Mouse (Mus musculus) cerebellum, adult 2 months (tissue): ENCODE measurements around the gene Serpinb9.

Source experiments
- CTCF ChIP-seq: fragments of 200-500 bp; IDR thresholded peaks from 2 replicates; pipeline ENCODE4 v1.5.1; 2011; ENCODE audit warnings: low read depth, mild to moderate bottlenecking, control low read depth, low read length, moderate library complexity, borderline replicate concordance; ENCODE audit not compliant: insufficient read depth
- POLR2A ChIP-seq: fragments of 200-500 bp; IDR thresholded peaks from 2 replicates; pipeline ENCODE4 v1.6.1; 2011; ENCODE audit warnings: low read length, control low read depth, borderline replicate concordance; ENCODE audit not compliant: insufficient read depth

DNA sequence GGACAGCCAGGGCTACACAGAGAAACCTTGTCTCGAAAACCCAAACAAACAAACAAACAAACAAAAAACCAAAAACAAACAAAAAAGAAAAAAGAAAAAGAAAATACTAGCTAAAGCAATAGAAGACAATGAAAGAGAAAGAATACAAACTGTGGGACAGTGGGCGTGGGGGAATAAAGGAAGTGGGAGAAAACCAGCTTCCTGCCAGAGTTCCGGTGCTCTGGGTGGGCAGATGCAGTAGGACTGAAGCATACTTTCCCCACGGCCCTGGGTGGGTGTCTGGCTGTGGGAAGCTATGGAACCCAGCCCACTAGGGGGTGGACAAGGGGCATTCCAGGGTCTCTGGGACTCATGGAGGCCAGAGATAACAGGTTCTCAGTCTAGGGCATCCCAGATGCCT is 45.1 kb downstream of the Serpinb9 start:
- TF ChIP-seq CTCF (no peak), POLR2A (no peak)
